Mouse (Mus musculus): ENCODE data around the gene Ndufa6. TPM values are rescaled to one million over a fixed set of nuclear protein-coding genes. Genes with fewer than 3 reads are reported as not detected.

The Ndufa6 gene
- total RNA-seq, 2 experiments from 2014 or later: 489 to 502 TPM

DNA sequence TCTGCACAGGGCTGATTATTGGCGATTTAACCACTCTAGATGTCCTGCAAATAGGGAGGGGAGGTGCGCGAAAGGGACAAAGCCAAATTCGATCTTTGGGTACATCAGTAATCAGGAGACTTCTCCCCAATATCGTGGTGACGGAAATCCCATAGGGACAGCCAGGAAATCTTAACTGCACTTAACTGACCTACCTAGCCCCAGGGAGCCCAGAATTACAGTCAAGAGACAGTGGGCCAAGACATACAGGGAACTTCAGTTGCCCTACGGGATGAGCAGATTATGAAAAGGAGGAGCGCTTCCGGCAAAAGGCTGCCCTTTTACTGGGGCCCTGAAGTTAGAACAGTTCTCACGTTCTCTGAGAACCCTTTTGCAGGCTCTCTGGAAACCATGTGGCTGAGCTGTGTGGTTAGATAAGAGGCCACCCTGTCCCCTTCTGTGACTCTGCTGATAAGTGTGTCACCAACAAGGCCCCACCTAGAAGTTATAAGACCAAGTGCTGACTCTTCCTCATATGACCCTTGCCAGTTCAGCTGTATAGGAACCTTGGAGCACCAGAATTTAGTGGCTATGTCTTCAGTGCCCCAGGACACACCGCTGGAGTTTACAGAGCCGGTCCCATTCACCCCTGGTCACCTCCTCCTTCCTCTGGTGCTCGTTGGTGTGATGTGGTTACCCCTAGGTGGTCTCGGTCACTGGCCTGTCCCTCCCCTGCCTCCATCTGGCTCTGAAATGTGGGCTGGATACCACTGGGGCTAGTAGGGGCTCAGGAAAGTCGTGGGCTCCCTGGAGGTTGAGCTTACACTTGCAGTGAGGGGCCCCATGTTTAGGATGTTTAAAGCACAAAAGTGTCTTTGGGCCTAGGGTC, 12.2 kb downstream of the Ndufa6 start:
- no peak for DNase-seq

DNA sequence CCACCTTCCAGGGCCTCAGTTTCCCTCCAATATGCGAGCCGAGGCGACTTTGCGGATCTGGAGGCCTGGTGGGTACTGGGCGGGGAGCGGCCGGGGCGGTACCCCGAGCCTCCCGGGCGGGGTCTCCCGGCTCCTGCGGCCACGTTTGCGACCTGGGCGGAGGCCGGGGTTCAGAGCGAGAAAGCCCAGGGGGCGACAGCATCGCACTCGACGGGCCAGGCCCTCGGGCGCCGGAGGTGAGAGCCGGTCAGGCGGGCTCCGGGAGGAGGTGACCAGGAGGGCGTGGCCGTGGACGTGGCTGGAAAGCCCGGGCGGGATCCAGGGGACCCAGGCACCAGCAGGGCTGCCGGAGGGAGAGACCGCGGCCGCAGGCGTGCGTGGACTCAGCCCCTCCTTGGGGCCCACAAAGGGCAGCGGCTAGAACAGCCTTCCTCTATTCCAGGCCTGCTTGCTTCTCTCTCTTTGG, 13.1 kb downstream of the Ndufa6 start:
- peak; percentile 71 for DNase-seq

DNA sequence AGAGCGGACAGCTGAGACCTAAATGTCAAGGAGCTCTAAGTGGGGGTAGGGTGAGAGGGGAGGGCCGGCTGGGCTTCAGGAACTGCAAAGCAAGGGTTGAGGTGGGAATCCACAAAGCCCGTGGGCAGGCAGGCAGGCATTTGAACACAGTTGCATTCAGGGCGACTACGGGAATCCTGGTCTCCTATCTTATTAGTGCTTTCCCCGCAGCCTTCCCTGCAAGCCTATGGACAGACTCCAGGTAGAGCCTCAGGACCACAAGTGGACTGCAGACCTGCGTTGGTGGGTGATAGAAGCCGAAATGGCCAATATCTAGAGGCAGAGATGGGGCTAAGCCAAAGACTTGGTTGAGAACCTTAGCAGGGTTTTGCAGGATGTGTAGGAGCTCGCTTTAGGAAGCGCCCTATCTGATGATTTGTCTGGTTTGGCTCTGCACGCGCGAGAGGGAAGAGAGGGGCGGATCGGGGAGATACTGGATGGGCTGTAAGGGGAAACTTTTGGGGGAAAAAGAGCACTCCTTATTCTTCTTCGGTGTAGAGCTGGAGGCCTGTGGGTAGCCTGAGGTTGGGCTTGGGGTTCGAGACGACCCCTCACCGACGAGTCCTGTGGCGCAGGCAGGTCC, 13.6 kb downstream of the Ndufa6 start:
- no peak for DNase-seq

DNA sequence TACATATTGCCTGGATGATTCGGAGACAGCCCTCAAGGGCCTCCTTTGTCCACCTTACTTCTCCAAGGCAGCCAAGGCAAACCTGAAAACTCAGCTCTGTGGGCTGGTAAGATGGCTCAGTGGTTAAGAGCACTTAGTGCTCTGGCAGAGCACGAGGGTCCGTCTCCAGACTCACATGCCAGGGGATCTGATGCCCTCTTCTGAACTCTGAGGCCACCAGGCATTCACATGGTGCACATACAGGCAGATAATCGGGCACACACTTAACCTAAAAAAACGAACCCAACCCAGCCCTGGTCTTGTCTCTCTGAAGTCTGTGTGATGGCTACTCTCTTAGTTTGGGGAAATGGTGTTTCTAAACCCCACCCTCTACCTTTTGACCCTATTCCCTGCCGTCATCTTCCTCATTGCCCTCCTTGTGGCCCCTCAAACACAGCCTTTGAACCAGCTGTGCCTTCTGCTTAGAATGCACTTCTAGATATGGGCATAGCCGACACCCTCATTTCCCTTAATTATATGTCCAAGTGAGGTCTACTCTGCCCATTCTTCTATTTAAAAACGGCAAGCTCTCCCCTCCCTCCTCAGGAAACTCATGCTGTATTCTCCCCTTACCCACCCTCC, 14.4 kb downstream of the Ndufa6 start:
- no peak for DNase-seq

DNA sequence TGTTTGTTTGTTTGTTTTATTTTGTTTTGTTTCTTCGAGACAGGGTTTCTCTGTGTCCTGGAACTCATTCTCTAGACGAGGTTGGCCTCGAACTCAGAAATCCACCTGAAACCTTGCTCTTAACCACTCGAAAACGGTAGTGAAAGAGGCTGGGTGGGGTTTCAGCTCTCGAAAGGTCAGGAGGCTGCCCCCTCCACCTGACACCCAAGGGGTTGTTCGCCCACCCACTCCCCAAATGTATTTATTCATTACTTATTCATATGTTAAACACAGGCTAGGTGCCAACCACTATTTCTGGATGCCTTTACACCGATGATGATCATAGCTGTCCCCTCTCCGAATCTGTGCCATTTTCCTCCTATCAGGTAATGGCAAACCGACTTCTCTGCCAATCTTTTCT, 15.0 kb downstream of the Ndufa6 start:
- no peak for DNase-seq

DNA sequence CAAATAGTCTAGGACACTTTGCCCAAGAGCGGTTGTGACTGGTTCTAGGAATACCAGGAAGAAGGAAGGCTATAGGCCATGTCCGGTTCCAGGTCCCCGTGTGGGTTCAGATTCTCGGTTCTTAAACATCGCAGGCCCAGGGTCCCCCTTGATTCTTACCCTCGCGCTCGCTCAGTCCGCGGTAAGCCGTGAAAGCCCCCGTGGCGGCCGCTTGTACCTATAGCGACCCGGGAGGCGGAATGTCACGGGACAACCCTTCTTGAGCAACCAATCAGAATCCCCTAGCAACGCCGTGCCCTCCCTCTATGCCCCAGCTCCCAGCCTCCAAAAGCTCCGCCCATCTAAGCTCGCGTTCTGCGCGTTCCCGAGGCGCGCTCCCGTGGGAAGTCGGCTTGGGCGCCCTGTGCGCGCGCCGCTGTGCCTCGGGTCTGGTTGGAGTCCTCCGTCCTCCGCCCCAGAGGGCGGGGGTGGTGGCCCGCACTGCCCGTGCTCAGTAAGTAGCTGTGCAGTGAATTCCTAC, 15.5 kb downstream of the Ndufa6 start, which contains the start of the genes Naga, Pheta2 and Smdt1:
Naga (minus strand) TSS at position 333 of the 520 bp plus-strand sequence.
Pheta2 (plus strand) TSS at position 350 of the 520 bp plus-strand sequence.
Smdt1 (plus strand) TSS at position 367 of the 520 bp plus-strand sequence.
- peak; percentile 96 for DNase-seq

DNA sequence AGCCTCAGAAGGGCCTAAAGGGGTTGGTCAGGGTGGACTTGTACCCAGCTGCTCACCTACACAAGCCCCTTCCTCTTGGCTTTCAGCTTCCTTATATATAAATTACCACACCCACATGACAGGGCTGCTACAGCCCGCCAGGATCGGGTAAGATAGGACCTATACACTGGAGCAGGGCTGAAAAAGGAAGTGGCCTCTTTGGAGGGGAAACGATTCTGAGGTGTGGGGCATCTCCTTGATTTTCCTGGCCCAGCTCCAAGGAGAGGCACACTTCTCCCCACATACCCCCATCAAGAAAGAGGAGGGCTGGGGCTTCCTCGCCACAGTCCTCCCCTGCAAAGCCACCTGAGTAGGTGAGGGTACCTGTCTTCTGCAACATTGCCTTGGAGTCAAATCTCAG, 16.2 kb downstream of the Ndufa6 start:
- no peak for DNase-seq

DNA sequence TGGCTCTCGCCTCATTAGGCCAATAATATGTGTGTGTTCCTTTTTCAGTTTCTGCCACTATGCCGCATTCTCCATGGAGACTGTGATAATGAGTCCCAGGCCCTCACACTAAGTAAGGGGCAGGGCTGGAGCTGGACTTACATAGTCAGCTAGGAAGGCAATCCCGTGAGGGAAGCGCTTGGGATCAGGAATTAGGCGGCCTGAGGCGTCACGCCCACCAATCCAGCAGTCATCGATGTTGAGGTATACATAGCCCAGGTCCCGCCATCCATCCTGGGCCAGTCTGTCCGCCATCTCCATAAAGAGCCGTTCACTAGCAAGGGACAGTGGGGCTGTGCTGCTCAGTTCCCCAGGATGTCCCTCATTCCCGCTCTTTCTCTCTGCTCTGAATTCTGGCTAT, 17.5 kb downstream of the Ndufa6 start:
- DNase-seq: no peak

DNA sequence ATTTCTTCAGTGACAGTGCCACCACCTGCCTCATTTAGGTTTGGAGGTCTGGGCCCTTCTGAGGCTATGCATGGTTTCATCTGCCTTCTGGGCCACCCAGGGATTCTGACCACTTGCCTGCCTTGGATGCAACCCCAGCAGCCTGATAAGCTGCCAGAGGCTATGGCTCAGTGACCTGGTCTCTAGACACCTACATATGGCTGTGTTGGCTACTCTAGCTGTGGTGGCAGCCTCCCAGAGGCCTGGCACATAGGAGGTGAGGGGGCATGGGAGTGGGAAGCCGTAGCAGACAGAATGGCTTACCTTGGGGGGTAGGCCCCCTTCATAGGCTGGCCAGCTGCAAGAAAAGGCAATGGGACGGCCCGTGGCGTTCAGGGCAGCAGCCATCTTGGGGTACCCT, 18.9 kb downstream of the Ndufa6 start:
- no peak for DNase-seq

DNA sequence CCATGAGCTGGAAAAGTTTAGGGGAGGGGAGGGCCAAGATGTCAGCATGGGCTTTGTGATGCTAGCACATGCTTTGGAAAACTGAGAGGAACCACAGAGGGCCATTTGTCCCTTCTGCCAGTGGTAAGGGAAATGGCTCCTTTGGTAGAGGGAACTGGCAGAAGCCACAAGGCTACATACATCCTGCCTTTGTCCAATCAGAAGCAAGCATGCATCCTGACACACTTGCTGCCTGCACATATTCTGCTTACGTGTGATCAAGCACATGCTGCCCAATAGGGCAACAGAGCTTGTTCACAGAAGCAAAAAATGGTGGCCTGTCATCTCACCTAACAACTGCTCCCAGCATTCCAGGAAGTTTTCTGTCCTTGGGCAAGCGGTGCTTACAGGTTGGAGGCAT, 28.7 kb downstream of the Ndufa6 start:
- DNase-seq: no peak

DNA sequence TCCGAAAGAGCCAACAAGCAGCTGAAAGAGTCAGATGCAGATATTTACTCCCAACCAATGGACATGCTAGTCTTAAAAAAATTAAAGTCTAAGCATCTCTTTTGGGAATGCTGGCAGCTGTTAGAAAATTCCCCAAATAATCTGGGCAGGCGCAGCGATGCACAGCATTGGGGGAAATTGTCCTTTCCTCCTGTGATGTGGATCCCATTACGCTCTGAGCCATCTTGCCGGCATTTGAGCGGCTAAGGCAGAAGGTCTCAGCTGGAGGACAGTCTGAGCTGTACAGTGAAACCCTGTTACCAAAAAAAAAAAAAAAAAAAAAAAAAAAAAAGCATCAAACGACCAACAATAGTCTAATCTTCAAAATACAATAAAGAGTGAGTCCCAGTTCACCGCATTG, 31.9 kb downstream of the Ndufa6 start:
- no peak for DNase-seq

DNA sequence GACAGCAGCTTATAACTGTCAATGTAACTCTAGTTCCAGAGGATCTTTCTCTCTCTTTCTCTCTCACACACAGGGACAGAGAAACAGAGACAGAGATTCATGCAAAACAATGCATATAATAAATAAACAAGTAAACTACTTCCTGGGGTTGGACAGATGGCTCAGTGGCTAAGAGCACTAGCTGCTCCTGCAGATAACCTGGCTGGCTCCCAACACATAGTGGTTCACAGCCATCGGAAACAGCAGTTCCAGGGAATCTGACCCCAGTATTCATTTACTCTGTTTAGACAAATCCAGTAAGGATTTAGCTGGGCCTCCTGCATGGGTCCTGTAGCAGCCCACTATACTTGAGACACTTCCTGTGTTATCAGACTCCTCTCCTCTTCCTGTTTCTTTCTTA, 34.5 kb downstream of the Ndufa6 start:
- no peak for DNase-seq

DNA sequence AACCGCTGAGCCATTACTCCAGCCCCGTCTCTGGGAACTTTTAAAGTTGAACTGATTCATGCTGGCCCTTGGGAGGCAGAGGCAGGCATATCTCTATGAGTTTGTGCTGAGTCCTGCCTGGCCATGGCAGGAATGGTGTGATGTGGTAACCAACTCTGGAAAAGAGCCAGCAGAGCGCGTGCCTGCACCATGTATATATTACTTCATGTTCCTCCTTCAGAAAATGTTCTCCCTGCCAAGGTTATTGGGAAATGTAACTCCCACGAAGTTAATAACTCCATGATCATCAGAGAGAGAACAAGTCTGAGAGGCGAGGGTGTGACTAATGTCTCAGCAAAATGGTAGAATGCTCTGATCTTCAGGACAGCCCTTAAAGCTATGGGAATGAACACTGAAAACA, 36.3 kb downstream of the Ndufa6 start:
- no peak for DNase-seq

DNA sequence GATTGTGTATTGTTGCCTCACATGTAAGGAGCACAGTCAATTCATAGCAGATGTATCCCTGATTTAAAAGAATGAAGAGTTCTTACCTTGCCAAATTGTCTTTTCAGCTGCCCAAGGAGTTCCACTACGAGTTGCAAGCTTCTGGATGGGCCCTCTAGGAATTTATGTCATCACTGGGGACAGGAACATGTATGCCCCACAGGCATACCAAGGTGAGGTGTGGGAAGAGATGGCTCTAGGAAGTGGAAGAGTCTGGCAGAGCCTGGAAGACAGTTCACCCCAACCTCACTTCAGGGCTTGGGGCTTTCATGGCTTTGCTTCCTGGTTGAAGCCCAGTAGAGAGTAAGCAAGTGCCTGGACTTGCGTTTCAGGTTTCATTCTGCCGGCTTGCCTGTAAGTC, 45.7 kb downstream of the Ndufa6 start:
- no peak for DNase-seq

DNA sequence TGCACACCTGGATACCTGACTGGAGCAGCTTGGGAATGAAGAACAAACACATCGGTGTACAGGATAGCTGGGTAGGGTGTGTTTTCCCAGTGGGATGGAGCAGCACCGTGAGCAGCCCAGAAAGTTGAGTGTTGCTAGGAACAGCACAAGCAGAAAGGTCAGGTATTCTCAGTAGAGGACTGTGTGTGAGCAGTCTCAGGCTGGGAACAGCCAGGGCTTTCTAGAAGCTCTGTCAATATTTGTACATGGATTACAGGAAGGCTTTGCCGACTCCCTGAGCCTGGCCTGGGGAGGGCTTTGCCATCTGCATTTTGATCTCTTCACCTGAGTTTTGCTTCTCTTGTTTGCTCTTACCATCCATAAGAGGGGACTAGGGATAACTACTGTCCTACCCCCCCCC, 47.0 kb downstream of the Ndufa6 start:
- no peak for DNase-seq

Small RNA genes within 50 kb of the gene (microRNA-seq; reads per million reads assigned to microRNA genes)
- gene Mir7684 (ENCODE audit: borderline replicate concordance in 2 of 2): 0 reads per million in 2 experiments

Other genes starting within 250 kb of the Ndufa6 start
- 10 to 100 TPM in 1 of 2 experiments, 1 to 10 TPM in 1; 8.0 to 16.5 TPM for gene Ccdc134, start 226.4 kb downstream of the Ndufa6 start, total RNA-seq (2021)
- gene Srebf2, start 207.1 kb downstream of the Ndufa6 start, total RNA-seq (2021): 10 to 100 TPM; 12.1 to 14.1 TPM
- gene Shisa8, start 141.5 kb downstream of the Ndufa6 start, total RNA-seq (2021): not detected
- not detected for gene Tnfrsf13c, start 130.0 kb downstream of the Ndufa6 start, total RNA-seq (2021)
- under 1 TPM in 1 of 2 experiments, not detected in 1; 0.75 TPM for gene Cenpm, start 109.6 kb downstream of the Ndufa6 start, total RNA-seq (2021)
- gene 1500009C09Rik, start 101.9 kb downstream of the Ndufa6 start, total RNA-seq (2021): not detected
- gene Sept3, start 79.4 kb downstream of the Ndufa6 start, total RNA-seq (2021): under 1 TPM; 0.54 to 1.00 TPM
- gene Wbp2nl, start 55.4 kb downstream of the Ndufa6 start, total RNA-seq (2021): not detected
- 10 to 100 TPM; 13.1 to 15.0 TPM for gene Naga, start 15.4 kb downstream of the Ndufa6 start, total RNA-seq (2021)
- under 1 TPM; 0.87 to 0.96 TPM for gene Pheta2, start 15.4 kb downstream of the Ndufa6 start, total RNA-seq (2021)
- gene Smdt1, start 15.4 kb downstream of the Ndufa6 start, total RNA-seq (2021): 100 to 1,000 TPM; 126 to 130 TPM
- 10 to 100 TPM; 11.7 to 13.3 TPM for gene Cyp2d22, start 25.9 kb upstream of the Ndufa6 start, total RNA-seq (2021)
- gene Cyp2d11, start 39.7 kb upstream of the Ndufa6 start, total RNA-seq (2021): under 1 TPM in 1 of 2 experiments, not detected in 1; 0.27 TPM
- not detected for gene Cyp2d10, start 52.9 kb upstream of the Ndufa6 start, total RNA-seq (2021)
- not detected for gene Cyp2d9, start 79.1 kb upstream of the Ndufa6 start, total RNA-seq (2021)
- not detected for gene Cyp2d12, start 200.8 kb upstream of the Ndufa6 start, total RNA-seq (2021)

All from gastrocnemius, postnatal 25 days (tissue).